Mouse (Mus musculus) heart, postnatal 4 days (tissue): ENCODE measurements at regions not wholly inside any gene's neighbourhood (a gene's known extent, or its start where the extent isn't known, plus 50 kb on each side); places are given as distances from the start of the nearest gene placed in this dataset.

Source experiments
- DNase-seq: peaks from one replicate; pipeline ENCODE4 v3.0.0; 2021

DNA sequence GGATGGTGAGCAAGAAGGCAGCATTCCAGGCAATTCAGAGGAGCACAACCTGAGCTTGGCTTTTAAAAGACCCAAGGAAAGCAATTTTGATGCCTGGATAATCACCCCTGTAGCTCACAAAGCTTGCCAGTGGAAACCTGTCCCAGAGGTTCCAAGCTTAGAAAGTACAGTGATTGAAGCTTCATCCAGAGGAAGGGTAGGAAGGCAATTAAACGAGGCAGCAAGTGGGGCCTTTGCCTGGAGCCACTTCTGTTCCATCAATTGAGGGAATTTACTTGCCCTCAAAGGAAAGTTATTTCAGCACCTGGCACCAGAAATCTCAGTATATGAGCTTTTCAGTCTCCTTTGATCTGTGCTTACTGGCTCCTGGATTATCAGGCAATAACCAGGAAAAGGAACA is 171.9 kb upstream of the Cd180 start:
- DNase-seq = no peak

DNA sequence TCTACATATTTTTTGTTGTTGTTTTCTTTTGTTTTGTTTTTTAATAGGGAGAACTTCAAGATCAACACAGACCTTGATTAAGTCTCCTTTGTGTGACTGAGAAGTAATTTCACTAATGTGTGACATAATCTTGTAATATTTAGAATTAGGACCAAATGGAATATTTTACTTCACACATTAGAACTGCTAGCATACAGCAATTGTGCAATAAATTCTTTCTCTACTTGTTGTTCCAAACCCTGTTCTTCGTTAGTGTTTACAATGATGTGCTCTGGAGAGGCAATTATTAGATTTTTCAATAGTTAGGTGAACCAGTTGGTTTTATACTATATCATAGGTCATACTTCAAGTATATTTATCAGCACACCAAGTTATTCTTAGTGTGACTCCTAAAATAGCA is 171.3 kb upstream of the Cd180 start:
- no peak for DNase-seq

DNA sequence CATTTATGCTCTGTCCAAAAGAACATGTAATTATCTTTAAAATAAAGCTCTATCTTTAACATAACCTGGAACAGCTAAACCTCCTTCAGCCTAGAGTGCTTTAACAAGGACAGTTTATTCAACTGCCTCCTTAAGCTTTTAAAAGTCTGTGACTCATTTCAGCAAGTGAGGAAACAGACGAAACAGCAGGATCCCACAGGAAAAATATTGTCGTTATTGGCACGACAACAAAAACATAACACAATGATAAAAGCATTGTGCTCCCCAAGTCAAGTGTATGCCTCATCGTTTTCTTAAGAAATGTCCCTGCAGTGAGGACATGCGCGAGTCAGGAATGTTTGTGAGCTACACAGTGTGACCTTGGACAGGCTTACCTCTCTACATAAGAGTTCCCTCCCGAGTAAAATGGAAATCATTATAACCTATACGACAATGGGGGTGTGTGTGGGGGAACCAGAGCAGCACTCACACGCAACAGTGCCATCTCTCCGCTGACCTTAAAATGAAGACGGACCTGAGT is 166.7 kb upstream of the Cd180 start:
- no peak for DNase-seq

DNA sequence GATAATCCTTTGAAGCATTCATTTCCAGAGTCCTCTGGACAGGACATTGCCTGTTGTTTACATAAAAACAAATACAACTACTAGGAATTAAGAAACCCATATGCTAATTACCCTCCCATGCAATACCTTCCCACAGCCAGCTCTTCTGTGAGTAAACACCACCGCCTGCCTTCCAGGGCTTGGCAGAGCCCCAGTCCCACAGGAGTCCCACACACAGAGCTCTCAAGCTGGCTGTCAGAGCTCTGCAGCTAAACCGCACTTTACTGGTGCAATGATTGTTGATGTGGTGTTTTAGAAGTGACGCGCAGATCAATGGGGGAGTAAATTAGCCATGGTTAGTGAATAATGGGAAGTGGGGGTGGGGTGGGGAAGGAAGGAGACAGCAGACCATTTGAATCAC is 159.6 kb upstream of the Cd180 start:
- peak; percentile 27 for DNase-seq

DNA sequence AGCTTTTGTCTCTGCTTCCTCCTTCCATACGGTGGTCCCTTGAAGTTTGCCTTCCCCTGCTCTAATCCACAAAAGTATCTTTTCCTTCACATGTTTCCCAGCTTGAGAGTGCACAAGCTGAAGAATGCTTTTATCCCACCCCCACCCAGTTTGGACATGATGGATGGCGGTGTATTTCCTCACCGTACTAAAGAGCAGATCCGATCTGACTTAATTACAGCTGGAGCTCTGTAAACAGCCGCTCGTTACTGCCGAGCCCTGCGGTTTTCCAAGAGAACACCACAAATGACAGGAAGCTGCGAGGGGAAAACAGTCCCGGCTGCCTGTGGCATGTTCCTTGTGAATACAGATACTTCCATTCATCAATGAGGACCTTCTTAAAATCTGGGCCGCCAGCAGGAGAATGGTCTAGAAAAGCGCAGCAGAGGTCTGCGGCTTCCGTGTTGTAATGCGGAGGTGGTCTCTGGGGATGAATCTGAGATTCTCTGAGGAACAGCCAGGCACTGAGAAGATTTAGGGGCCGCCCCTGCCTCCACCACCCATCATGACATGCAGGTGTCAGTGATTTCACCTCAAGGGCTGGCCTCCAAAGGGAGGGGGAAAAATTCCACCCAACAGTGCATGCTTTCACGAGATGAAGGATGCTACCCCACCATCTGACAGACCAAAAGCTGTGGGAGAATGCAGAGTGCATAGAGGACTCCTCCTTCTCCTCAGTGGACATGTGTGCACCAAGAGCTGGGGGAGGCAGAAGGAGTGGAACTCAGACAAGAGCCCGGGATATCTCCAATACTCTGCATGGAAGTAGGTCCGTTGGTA is 155.7 kb upstream of the Cd180 start:
- no peak for DNase-seq

DNA sequence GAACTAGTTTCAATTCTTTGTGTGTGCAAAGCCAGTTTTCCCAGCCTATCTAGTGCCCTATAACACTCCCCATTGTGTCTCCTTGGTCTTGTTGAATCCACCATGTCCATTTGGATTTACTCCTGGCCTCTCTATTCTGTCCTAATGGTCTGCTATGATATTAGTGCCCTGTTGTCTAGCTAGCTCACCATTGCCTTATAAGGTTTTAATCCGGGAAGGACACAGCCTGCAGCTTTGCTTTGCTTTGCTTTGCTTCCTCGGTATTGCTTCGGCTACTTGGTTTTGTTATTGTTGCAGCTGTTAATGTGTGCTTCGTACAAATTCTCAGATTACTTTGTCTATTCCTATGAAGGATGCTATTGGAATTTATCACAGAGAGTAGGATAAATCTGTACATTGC is 152.9 kb upstream of the Cd180 start:
- DNase-seq = no peak

DNA sequence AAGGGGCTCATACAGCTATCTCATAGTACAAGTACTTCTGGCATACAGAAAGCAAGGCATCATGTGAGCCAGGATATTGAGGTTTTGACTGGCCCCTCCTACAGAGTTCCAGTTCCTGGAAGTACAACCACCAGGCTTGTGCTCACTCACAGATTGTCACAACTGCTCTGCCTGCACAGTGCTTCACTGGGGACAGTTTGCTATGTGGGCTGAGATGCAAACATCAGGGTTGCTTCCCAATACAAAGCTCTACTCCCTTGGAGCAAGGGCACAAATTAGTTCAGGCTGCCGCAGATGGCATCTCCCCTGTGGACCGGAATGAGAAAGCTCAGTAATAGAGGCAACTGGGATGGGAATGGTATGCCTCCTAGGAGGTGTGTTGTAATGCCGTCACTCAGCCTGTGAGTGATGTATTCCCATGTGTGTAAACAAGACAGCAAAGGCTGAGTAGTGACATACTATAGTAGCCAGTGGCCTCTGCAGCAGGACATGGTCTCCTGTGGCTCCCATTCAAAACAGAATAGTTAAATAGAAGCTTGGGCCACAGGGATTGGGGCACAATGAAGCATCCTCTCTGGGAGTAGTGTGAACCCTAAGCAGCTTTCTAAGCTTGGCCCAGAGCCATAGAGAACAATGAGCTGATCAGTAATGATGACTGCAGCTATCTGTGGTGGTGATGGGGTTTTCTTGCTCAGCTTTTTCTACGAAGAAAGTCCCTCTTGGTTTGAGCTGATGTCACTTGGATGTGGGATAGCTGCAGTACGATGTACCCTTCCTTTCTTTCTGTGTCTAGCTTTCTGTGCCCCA is 148.8 kb upstream of the Cd180 start:
- no peak for DNase-seq

DNA sequence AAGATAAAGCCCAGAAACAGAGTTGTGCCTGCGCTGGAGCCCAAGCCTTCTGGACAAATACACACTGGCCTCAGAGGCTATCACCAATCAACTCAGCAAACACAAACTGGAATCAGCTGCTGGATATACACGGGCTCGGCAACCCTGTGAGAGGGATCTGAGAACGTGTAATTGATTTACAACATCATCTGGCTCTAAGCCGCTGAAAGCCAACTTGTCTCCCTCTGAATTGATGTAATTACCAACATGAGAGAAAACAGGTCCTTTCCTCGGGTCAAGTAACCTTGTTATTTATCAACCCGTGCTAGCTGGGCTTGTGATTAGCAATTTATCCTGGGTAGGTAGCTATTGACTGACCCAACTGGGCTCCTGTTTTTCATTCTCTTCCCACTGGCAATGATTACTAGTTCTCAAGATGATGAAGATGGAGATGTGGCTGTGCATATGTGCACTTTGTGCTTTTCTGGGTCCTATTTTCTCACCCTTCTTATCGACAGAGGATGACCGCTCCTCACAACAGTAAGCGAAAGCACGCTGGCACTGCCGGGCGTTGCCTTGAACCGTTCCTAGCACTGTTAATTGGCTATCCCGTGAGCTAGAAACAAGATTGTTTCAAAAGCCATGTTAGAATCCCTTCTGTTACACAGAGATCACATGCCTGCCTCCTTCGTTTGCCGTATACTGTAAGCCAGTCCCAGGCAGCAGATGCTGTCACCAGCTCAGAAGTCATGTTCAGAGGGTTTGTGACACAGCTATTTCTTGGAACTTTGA is 147.3 kb upstream of the Cd180 start:
- no peak for DNase-seq

DNA sequence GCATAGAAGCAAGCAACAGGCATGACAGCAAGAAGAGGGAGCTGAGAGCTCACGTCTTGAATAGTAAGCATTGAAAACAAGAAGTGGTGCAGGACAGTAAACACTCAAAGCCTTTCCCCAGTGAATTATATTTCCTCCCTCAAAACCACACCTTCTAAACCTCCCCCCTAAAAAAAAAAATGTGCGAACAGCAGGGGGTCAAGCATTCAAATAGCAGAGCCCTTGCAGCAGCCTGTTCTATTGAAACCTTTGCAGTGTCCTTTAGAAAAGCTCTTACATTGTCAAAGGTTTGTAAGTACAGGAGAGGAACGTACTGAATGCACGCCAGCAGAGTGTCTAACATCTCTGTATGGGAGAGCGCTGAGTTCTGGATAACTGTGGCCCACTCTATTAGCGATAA is 145.1 kb upstream of the Cd180 start:
- DNase-seq = no peak

DNA sequence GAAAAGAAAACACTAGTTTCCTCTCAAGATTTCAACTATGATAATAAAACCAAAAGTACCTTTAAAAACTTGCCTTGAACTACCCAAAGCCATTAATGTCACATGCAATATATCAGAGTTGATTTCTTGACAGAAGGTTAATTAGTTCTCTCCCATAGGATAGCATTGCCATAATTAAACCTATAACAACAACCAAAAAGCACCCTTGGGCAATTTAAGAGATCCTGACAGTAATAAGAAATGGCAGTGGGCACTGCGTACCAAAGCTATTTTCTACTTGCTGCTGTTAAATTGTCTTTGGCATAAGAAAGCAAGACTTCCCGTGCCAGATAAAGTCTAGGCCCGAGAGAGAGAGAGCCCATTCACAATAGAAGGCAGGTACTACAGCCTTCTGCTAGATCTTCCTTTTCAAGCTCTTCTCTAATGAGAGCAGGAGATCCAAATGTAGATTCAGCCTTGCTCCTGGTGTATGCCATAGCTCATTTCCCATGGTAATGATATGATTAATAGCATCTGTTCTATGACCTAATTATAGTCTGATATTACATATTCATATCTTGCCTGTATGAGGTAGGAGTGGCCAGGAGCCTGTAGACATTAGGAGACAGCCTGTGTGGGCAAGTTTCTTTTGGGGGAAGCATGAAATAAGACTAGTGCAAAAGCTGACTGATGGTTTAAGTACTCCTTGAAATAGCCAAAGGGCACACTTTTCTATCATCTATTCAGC is 126.3 kb upstream of the Cd180 start:
- DNase-seq = no peak

DNA sequence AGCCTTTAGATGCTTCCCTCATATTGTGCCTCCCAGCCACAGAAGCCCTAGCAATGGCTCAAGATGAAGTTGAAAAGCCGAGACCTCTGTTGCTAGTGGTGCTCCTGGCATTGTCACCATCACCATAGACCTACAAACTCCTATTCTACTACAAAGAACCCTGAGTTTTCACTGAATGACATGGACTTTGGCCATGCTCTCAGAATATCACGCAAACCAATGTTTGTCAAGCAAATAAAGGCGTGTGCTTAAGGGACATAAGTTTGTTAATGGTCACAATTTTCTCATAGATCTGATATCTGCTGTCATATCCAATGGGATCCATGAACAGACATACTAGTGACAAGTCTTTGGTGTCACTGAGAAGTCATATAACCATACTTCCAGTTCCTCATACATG is 123.8 kb upstream of the Cd180 start:
- DNase-seq = no peak

DNA sequence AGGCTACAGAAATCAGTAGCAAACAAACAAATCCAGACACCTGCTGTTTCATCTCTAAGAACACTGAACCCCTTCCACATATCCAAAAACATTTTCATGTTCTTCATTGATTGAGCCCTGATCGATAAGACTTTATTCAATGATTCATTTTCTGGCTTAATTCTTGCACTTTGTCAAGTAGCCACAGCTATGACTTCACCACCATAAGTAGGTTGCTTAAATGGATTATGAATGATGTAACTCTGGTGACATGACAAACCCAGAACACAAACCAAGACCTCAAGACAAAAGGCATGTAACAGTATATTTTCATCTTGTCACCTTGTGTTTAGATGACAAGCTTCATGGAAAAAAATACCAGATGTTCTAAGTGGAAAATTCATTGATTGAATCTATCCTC is 123.1 kb upstream of the Cd180 start:
- no peak for DNase-seq

DNA sequence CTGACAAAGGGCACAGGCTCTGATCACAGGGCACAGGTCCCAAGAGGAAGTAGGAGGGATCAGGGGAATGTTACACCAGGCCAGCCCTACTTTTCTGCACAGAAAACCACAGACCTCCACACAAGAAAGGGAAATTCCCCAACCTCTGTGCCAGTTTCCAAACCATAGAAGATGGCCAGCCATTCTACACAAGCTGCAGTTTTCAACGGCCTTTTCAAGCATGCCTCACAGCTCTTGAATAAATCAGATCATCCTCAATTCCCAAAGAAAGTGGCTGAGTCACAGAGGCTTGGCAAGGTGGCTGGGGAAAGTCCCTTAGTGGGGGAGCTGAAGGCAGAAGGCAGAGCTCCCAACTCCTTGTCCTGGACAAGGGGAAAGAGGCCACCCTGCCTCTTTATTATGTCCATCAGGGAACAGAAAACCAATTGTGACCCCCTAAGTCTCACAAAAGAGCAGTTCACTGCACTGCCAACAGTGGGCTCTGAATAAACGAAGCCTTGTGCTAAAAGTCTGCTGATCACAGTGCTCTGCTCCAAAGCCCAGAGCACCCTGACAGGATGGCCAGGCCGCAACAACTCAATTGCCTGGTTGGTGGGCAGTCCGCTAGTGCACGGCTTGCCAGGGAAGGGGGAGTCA is 120.0 kb upstream of the Cd180 start:
- DNase-seq = no peak

DNA sequence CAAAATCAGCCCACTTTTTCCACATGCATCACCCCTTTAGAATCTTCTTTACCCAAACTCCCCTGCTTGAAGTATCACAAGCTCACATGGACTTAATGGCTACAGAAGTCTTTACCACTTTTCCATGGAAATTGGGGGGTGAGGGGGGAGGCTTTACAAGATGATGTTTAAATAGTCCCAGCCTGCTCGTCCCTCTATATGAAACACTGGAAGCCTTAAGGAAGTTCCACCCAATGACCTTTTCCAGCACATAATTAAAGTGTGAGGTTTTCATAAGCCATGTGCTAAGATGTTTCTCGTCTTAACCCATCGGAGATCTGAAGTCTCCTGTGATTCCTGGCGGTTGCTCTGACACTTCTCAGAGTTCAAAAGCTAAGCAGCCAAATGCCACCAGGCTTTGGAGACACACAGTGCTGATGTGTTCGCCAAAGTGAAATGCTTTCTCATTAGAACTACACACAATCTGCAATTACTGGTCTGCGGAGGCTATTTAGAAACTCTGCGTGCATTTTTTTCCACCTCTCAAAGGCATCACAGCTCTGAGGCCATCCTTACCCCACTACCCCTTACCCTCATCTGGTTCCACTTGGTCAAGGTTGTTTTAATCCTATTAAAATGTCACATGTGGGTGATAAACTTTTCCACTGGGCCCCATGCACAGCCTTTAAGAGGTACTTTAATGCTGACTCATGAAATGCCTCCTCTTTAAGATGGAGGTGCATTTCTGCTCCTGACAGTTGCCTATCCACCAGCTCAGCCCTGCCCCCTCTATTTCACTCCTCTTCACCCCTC is 116.3 kb upstream of the Cd180 start:
- DNase-seq = no peak

DNA sequence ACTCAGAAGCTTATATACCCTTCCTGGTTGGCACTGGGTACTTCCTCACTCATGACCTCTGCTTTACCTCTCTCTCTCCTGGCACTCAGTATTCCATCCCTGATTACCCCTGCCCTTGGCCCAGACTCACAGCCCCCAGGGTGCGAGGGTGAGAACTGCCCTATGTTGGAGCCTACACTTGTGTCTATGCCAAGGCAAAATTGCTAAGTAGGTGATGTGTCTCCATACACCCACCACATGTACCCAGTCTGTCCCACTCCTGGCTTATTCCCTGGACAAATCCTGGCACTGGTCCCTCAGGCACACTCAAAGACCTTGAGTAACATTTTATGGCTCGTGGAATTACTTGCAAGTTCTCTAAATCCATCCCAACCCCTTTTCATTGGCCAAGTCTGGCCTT is 114.5 kb upstream of the Cd180 start:
- DNase-seq = no peak

DNA sequence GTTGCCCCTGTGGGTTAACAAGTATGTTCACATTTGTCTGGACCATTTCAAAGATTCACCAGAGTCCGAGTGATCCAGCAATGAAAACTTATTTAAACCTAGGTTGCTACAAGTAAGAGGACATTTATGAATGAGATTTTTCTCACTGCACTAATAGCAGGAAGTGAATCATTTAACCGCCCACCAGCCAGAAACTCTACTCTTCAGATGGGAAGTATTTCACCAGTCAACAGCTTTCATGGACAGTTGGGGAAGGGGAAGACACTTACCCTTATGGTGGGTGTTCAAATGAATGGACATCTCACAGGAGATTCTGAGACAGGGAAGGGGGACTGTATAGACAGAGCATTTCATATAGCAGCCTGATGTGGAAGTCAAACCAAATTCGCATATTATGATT is 113.7 kb upstream of the Cd180 start:
- no peak for DNase-seq

DNA sequence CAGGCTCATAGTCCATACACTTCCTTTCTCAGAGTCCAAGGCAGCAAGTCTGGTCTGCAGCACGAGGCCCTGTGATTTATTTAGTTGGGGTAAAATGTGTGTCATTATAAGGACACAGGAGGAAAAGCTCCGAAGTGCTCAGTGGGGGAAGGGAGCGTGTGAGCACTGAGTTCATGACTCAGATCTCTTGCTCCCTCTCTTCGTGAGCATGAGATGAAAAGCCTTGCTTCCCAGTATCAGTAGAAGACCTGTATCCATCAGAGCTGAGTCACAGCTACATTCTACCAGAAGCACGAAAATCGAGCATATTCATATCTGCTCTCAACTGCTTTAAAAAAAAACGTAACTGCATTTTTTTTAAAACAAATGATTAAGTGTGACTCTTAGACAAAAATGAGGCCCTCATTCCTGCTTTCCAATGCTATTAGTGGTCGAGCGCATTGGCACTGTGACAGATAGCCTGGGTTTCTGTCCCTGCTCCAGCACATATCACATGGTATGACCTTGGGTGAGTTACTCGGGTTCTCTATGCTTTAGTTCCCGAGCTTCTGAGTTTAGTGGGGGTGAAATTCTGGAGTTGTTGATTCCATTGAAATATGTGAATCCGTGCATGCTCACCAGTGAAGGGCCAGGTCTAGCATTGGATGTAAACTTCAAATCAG is 109.2 kb upstream of the Cd180 start:
- DNase-seq = peak; percentile 67

DNA sequence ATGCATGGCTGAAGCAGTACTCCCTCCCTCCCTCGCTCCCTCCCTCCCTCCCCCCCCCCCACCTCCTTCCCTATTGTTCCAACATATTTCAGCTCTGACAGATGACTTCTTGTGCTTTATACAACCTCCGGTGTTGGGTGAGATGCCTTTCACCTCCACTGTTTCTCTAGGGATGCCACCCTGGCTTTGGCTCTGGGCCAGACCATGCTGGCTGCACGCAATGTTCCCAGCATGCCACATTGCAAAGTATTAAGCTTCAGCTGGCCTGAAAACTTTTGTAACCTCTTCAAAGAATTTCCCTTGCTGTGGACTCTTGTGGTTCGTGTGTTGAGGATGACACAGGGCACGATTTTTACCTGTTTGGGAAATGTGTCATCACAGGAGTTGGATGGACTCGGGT is 107.1 kb upstream of the Cd180 start:
- peak; percentile 58 for DNase-seq

DNA sequence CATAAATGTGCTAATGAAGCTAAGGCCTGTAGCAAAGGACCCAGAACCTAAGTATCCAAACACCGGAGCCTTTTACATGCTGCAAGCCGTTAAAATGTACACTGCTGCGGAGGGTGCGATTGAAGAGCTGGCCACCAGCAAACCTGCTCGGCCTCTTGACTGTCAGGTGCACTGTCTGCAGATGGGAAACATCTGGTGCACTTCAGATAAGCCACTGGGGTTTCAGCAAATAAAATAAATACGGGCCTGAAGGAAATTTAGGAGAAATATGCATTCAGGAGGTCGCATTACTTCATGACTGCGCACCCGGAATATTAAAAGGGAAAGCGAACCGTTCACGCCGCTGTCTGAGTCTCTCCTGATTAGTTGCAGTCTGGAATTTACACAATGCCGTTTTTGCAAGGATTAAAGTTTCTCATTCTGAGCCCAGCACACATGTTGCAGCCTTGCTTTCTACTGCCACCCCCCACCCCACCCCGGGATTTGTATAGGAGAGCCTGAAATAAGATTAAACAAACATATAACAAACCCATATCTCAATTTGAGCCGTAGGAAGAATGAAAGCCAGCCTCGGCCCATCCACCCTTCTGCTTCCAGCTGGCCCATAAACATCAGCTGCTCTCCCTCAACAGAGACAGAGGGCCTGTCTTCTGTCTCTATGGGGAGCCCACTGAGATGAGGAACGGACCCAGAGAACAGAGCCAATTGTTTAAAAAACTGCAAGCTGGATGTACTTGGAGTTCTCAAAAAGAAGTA is 103.5 kb upstream of the Cd180 start:
- no peak for DNase-seq
